Comparison of ENCODE assay signal across 13 mouse cellular contexts in genomic region chr7:132659633-132660032, GRCm38 (mm10). TPM values are rescaled to one million over a fixed set of nuclear protein-coding genes. Genes with fewer than 3 reads are reported as not detected.
DNase-seq lines count a peak whose midpoint lies in the region; ATAC-seq lines count a peak whose summit lies in the region.
"Had no signal": no experiment of that assay in that cellular context is flagged by ENCODE, and none has a peak within 500 bp of the region (broad histone marks: within the 10 kb centered on the region; RNA-seq: fewer than 3 reads in every experiment).

No protein-coding gene starts in this region.

- intact Hi-C loops in heart, postnatal 10 days (cut with DNase I): no loop called here

- no peaks in the 10 kb centered on the region for H3K27me3 ChIP-seq in heart, embryonic 12.5 days (replicated peaks)
- no peaks in the 10 kb centered on the region for H3K27me3 ChIP-seq in lung, embryonic 15.5 days
- H3K27me3 ChIP-seq in intestine, embryonic 15.5 days (replicated peaks): no peaks in the 10 kb centered on the region
- H3K27me3 ChIP-seq: Patski had no signal

- 49% methylated on average over 7 of the region's 7 CpGs for WGBS in heart, embryonic 12.5 days
- 43% methylated on average over 7 of the region's 7 CpGs for WGBS in lung, embryonic 15.5 days
- WGBS in intestine, embryonic 15.5 days: 38% methylated on average over 7 of the region's 7 CpGs

- no peaks in the 10 kb centered on the region for H3K9me3 ChIP-seq in heart, embryonic 12.5 days (replicated peaks)
- no peaks in the 10 kb centered on the region for H3K9me3 ChIP-seq in lung, embryonic 15.5 days
- H3K9me3 ChIP-seq in intestine, embryonic 15.5 days: no peaks in the 10 kb centered on the region
- H3K9me3 ChIP-seq: hindbrain, embryonic 13.5 days had no signal

- no peaks in the 10 kb centered on the region for H3K36me3 ChIP-seq in heart, embryonic 12.5 days
- H3K36me3 ChIP-seq in lung, embryonic 15.5 days: no peaks in the 10 kb centered on the region
- no peaks in the 10 kb centered on the region for H3K36me3 ChIP-seq in intestine, embryonic 15.5 days
- H3K36me3 ChIP-seq: hindbrain, embryonic 13.5 days had no signal

- H3K4me1 ChIP-seq in heart, embryonic 12.5 days (replicated peaks): peaks cover 66% of the 10 kb centered on the region
- peaks cover 73% of the 10 kb centered on the region for H3K4me1 ChIP-seq in lung, embryonic 15.5 days
- peaks cover 41% of the 10 kb centered on the region for H3K4me1 ChIP-seq in intestine, embryonic 15.5 days (replicated peaks)

- ATAC-seq in heart, embryonic 12.5 days (ENCODE audit: insufficient number of reproducible peaks, low FRiP score): no peak
- ATAC-seq in lung, embryonic 15.5 days (ENCODE audit: borderline replicate concordance, extremely low read depth, low FRiP score, low TSS enrichment): no peak
- peak; percentile 33 for ATAC-seq in activated CD4-positive, CD25-positive, alpha-beta regulatory T cell, adult 4 months
- ATAC-seq in intestine, embryonic 15.5 days: no peak
- ATAC-seq: Patski had no signal

- H3K9ac ChIP-seq in heart, embryonic 12.5 days: no peak overlapping the region
- H3K9ac ChIP-seq in lung, embryonic 15.5 days: no peak overlapping the region
- H3K9ac ChIP-seq in intestine, embryonic 15.5 days: no peak overlapping the region
- H3K9ac ChIP-seq: hindbrain, embryonic 13.5 days had no signal

- 0 out of 2 replicates have a peak overlapping the region, but pooled peaks have one; percentile 26 for H3K27ac ChIP-seq in heart, embryonic 12.5 days (ENCODE audit: poor library complexity, severe bottlenecking)
- H3K27ac ChIP-seq in lung, embryonic 15.5 days: peak overlapping the region; percentile 89
- H3K27ac ChIP-seq in intestine, embryonic 15.5 days: peak overlapping the region; percentile 42; the same call in 1 of the 2 replicates
- H3K27ac ChIP-seq: hindbrain, embryonic 13.5 days had no signal

- DNase-seq in heart, postnatal 10 days: no peak
- no peak for DNase-seq in lung, adult 18-20 months
- DNase-seq in adrenal gland, postnatal 14 days: no peak
- DNase-seq in natural killer cell, adult 2 months (ENCODE audit: low spot score in 2 of 2): no peak
- DNase-seq: cerebellum, adult 2 months; left cerebral cortex, postnatal 4 days; right cerebral cortex, postnatal 25 days had no signal

- H3K4me3 ChIP-seq in heart, embryonic 12.5 days: no peak overlapping the region
- no peak overlapping the region for H3K4me3 ChIP-seq in lung, embryonic 15.5 days
- no peak overlapping the region for H3K4me3 ChIP-seq in intestine, embryonic 15.5 days (replicated peaks)
- H3K4me3 ChIP-seq: hindbrain, embryonic 13.5 days had no signal

- no peak overlapping the region for H3K4me2 ChIP-seq in heart, embryonic 12.5 days
- no peak overlapping the region for H3K4me2 ChIP-seq in lung, embryonic 15.5 days
- H3K4me2 ChIP-seq in intestine, embryonic 15.5 days (replicated peaks): no peak overlapping the region
- H3K4me2 ChIP-seq: hindbrain, embryonic 13.5 days had no signal

RNA-seq across cellular contexts. Expression of gene Lhpp, which starts 49.2 kb away (rescaled TPM):
- polyA plus RNA-seq in heart, embryonic 12.5 days (2016; fragmentation: Nextera tagmentation; extraction: Ambion mirVana): 23.5 and 23.6 TPM in 2 replicates
- 10 to 100 TPM; 18.0 to 18.4 TPM for total RNA-seq in heart, postnatal 10 days (2021)
- polyA plus RNA-seq in lung, embryonic 15.5 days (2015; fragmentation: Nextera tagmentation; extraction: Ambion mirVana): 19.1 and 20.8 TPM in 2 replicates
- polyA plus RNA-seq in activated CD4-positive, CD25-positive, alpha-beta regulatory T cell, adult 4 months (2017; shearing (Covaris generic)): 1 to 10 TPM; 4.2 to 4.6 TPM
- polyA plus RNA-seq in intestine, embryonic 15.5 days (2015; fragmentation: Nextera tagmentation; extraction: Ambion mirVana): 40.4 and 41.5 TPM in 2 replicates
- total RNA-seq in adrenal gland, postnatal 14 days (2021): 18.1 and 18.6 TPM in 2 replicates

Comparison
In these comparisons a context has a peak if more than half of its experiments do, and no peak if none do; other contexts are left out.
1. H3K27ac ChIP-seq: peak in every context shown above with its lines; median percentile 89 in lung, embryonic 15.5 days; 42 in intestine, embryonic 15.5 days; 26 in heart, embryonic 12.5 days.